Mouse (Mus musculus) small intestine, adult 2 months (tissue): ENCODE measurements around the gene Lap3. TPM values are rescaled to one million over a fixed set of nuclear protein-coding genes. Genes with fewer than 3 reads are reported as not detected.

Experiments used
- H3K27ac ChIP-seq: fragments of 200-500 bp; 2 replicates; pipeline ENCODE4 v1.5.1; 2012; ENCODE audit warnings: low read depth, low read length, control low read depth, inconsistent platforms; ENCODE audit not compliant: insufficient read depth
- H3K27me3 ChIP-seq: fragments of 200-500 bp; 2 replicates; pipeline ENCODE4 v1.6.1; 2012; ENCODE audit warnings: mild to moderate bottlenecking, moderate library complexity, low read length, inconsistent platforms; ENCODE audit not compliant: control insufficient read depth, insufficient read depth
- H3K36me3 ChIP-seq: fragments of 200-500 bp; 2 replicates; pipeline ENCODE4 v1.6.1; 2012; ENCODE audit warnings: mild to moderate bottlenecking, low read length, control low read depth, inconsistent platforms; ENCODE audit not compliant: control insufficient read depth, insufficient read depth
- H3K4me1 ChIP-seq: fragments of 200-500 bp; 2 replicates; pipeline ENCODE4 v1.6.1; 2012; ENCODE audit warnings: low read length, inconsistent platforms, mixed read lengths; ENCODE audit not compliant: control insufficient read depth, insufficient read depth, insufficient read length
- H3K4me3 ChIP-seq: fragments of 200-500 bp; 2 replicates; pipeline ENCODE4 v1.5.1; 2012; ENCODE audit warnings: low read depth, mild to moderate bottlenecking, control low read depth, inconsistent platforms, low read length, moderate library complexity
- CTCF ChIP-seq: fragments of 200-500 bp; IDR thresholded peaks from 2 replicates; pipeline ENCODE4 v1.5.1; 2012; ENCODE audit warnings: low read depth, mild to moderate bottlenecking, control low read depth, inconsistent platforms, low read length, moderate library complexity, mixed read lengths; ENCODE audit not compliant: insufficient replicate concordance, insufficient read length; ENCODE audit errors: extremely low read depth
- POLR2A ChIP-seq: fragments of 200-500 bp; IDR thresholded peaks from 2 replicates; pipeline ENCODE4 v1.6.1; 2012; ENCODE audit warnings: low read depth, mild to moderate bottlenecking, control low read depth, inconsistent platforms, low read length, moderate library complexity
- WGBS: fragments of 180-500 bp; shearing (Covaris S2); methylation state at CpG from one replicate; pipeline ENCODE4 v1.1.7; 2018; 5-methylcytosine and 5-hydroxymethylcytosine counted together
- polyA plus RNA-seq: library from polyadenylated mRNA; depleted of rRNA; stranded (reverse); fragments of >200 nt; gene quantifications from 2 replicates; pipeline ENCODE4 v1.2.3, GENCODE M21; 2012

The Lap3 gene
- polyA plus RNA-seq, 1 experiment = 134 TPM

GRCm38 (mm10) chr5:45480066-45480465 lies 13.1 kb upstream of the Lap3 start:
- H3K36me3 ChIP-seq = no peaks in the 10 kb centered on the region
- peaks cover 13% of the 10 kb centered on the region; the same call in 1 of the 2 replicates for H3K4me1 ChIP-seq
- H3K4me3 ChIP-seq = no peak overlapping the region
- WGBS = 93% methylated on average over 1 of the region's 1 CpGs
- no peak overlapping the region for H3K27ac ChIP-seq
- no peaks in the 10 kb centered on the region for H3K27me3 ChIP-seq
- TF ChIP-seq CTCF (no peak), POLR2A (no peak)

GRCm38 (mm10) chr5:45481125-45481524 lies 12.0 kb upstream of the Lap3 start:
- TF ChIP-seq POLR2A (no peak), CTCF (no peak)
- peaks cover 13% of the 10 kb centered on the region; the same call in 1 of the 2 replicates for H3K4me1 ChIP-seq
- WGBS = 82% methylated on average over 2 of the region's 2 CpGs
- no peaks in the 10 kb centered on the region for H3K36me3 ChIP-seq
- no peaks in the 10 kb centered on the region for H3K27me3 ChIP-seq
- no peak overlapping the region for H3K4me3 ChIP-seq
- no peak overlapping the region for H3K27ac ChIP-seq

- Histone ChIP-seq H3K4me1 (peaks cover 13% of the 10 kb centered on the region; the same call in 1 of the 2 replicates), H3K27ac (peak overlapping the region; percentile 61), H3K36me3 (no peaks in the 10 kb centered on the region), H3K4me3 (no peak overlapping the region), H3K27me3 (no peaks in the 10 kb centered on the region)
- 63% methylated on average over 3 of the region's 3 CpGs for WGBS
- TF ChIP-seq POLR2A (no peak), CTCF (no peak)
Observed at GRCm38 (mm10) chr5:45482607-45483006, 10.6 kb upstream of the Lap3 start.

- 50% methylated on average over 1 of the region's 1 CpGs for WGBS
- H3K27me3 ChIP-seq = no peaks in the 10 kb centered on the region
- H3K36me3 ChIP-seq = no peaks in the 10 kb centered on the region
- TF ChIP-seq POLR2A (no peak), CTCF (no peak)
- H3K27ac ChIP-seq = peak overlapping the region; percentile 61; the same call in 1 of the 2 replicates
- peaks cover 10% of the 10 kb centered on the region; the same call in 1 of the 2 replicates for H3K4me1 ChIP-seq
- no peak overlapping the region for H3K4me3 ChIP-seq
Observed at GRCm38 (mm10) chr5:45483654-45484053, 9.5 kb upstream of the Lap3 start.

GRCm38 (mm10) chr5:45491776-45492175 lies 1.4 kb upstream of the Lap3 start:
- Histone ChIP-seq H3K36me3 (peaks cover 15% of the 10 kb centered on the region), H3K27ac (peak overlapping the region; percentile 97), H3K27me3 (no peaks in the 10 kb centered on the region), H3K4me3 (no peak overlapping the region), H3K4me1 (peaks cover 15% of the 10 kb centered on the region)
- WGBS = 21% methylated on average over 4 of the region's 4 CpGs
- no peak for TF ChIP-seq POLR2A
- no peak for TF ChIP-seq CTCF

- Histone ChIP-seq H3K27ac (peak overlapping the region; percentile 87), H3K4me3 (peak overlapping the region; percentile 98)
- WGBS = 24% methylated on average over 9 of the region's 9 CpGs
Observed at GRCm38 (mm10) chr5:45494093-45494755, 1.1 kb downstream of the Lap3 start.

GRCm38 (mm10) chr5:45495429-45495975 lies 2.3 kb downstream of the Lap3 start:
- peaks cover 47% of the 10 kb centered on the region for H3K36me3 ChIP-seq
- peak overlapping the region; percentile 87 for H3K27ac ChIP-seq
- no peaks in the 10 kb centered on the region for H3K27me3 ChIP-seq
- peaks cover 17% of the 10 kb centered on the region for H3K4me1 ChIP-seq
- H3K4me3 ChIP-seq = peak overlapping the region; percentile 13; the same call in 1 of the 2 replicates
- TF ChIP-seq CTCF (no peak), POLR2A (no peak)
- WGBS = 60% methylated on average over 3 of the region's 3 CpGs

More at GRCm38 (mm10) chr5:45494093-45494755, 1.1 kb downstream of the Lap3 start:
- H3K36me3 ChIP-seq = peaks cover 36% of the 10 kb centered on the region
- H3K27me3 ChIP-seq = no peaks in the 10 kb centered on the region
- no peak for TF ChIP-seq POLR2A
- TF ChIP-seq CTCF = no peak
- peaks cover 19% of the 10 kb centered on the region for H3K4me1 ChIP-seq
